Mouse (Mus musculus): ENCODE data around the gene Gjd3.

GRCm38 (mm10) chr11:98952736-98953135, 30.1 kb downstream of the Gjd3 start:
- TF ChIP-seq CTCF (IDR thresholded peaks at IDR 0.05; ENCODE audit: extremely low read depth, insufficient read depth, insufficient read length, insufficient replicate concordance) (no peak), POLR2A (IDR thresholded peaks at IDR 0.05; ENCODE audit: low read depth, low read length) (no peak)

All from spleen, adult 2 months (tissue).